Mouse (Mus musculus): ENCODE results near the gene Ptpn7.

The Ptpn7 gene

GRCm38 (mm10) chr1:135154411-135154959 lies 22.0 kb downstream of the Ptpn7 start:
- in situ Hi-C loops (cut with MboI, MseI): loop anchor here in 1 of 2 experiments (5.0 kb wide), 1 partner anchor 118 kb away; no protein-coding TSS in a partner anchor

GRCm38 (mm10) chr1:135156300-135156699 lies 23.8 kb downstream of the Ptpn7 start:
- in situ Hi-C loops (cut with MboI, MseI): loop anchor here in 1 of 2 experiments (5.0 kb wide), 1 partner anchor 211 kb away; no protein-coding TSS in a partner anchor

- in situ Hi-C loops (cut with MboI, MseI): loop anchor here in 1 of 2 experiments (5.0 kb wide), 1 partner anchor 209 kb away; no protein-coding TSS in a partner anchor
Measured at GRCm38 (mm10) chr1:135158633-135159032, 26.1 kb downstream of the Ptpn7 start.

GRCm38 (mm10) chr1:135159074-135159473 lies 26.6 kb downstream of the Ptpn7 start:
- in situ Hi-C loops (cut with MboI, MseI): loop anchor here in 1 of 2 experiments (5.0 kb wide), 1 partner anchor 208 kb away; no protein-coding TSS in a partner anchor

- in situ Hi-C loops (cut with MboI, MseI): loop anchor here (5.0 kb wide), 1 partner anchor 208 kb away; no protein-coding TSS in a partner anchor
Measured at GRCm38 (mm10) chr1:135159556-135160123, 27.1 kb downstream of the Ptpn7 start.

- in situ Hi-C loops (cut with MboI, MseI): loop anchor here in 1 of 2 experiments (5.0 kb wide), 1 partner anchor 207 kb away; no protein-coding TSS in a partner anchor
Measured at GRCm38 (mm10) chr1:135160411-135161050, 28.0 kb downstream of the Ptpn7 start.

- in situ Hi-C loops (cut with MboI, MseI): loop anchor here in 1 of 2 experiments (5.0 kb wide), 1 partner anchor 205 kb away; no protein-coding TSS in a partner anchor
Measured at GRCm38 (mm10) chr1:135162720-135163119, 30.2 kb downstream of the Ptpn7 start.

- in situ Hi-C loops (cut with MboI, MseI): no loop called here
Measured at GRCm38 (mm10) chr1:135167435-135167834, 34.9 kb downstream of the Ptpn7 start, which contains the start of gene Gpr37l1. Gene Gpr37l1, minus strand, starts transcription at chr1:135167681.

- in situ Hi-C loops (cut with MboI, MseI): no loop called here
Measured at GRCm38 (mm10) chr1:135168453-135169200, 36.1 kb downstream of the Ptpn7 start.

GRCm38 (mm10) chr1:135169556-135170224 lies 37.2 kb downstream of the Ptpn7 start:
- in situ Hi-C loops (cut with MboI, MseI): no loop called here

GRCm38 (mm10) chr1:135170299-135170698 lies 37.8 kb downstream of the Ptpn7 start:
- in situ Hi-C loops (cut with MboI, MseI): no loop called here

GRCm38 (mm10) chr1:135171202-135171601 lies 38.7 kb downstream of the Ptpn7 start:
- in situ Hi-C loops (cut with MboI, MseI): no loop called here

- in situ Hi-C loops (cut with MboI, MseI): no loop called here
Measured at GRCm38 (mm10) chr1:135171984-135172383, 39.5 kb downstream of the Ptpn7 start.

- in situ Hi-C loops (cut with MboI, MseI): no loop called here
Measured at GRCm38 (mm10) chr1:135173311-135173710, 40.8 kb downstream of the Ptpn7 start.

GRCm38 (mm10) chr1:135175176-135175575 lies 42.7 kb downstream of the Ptpn7 start:
- in situ Hi-C loops (cut with MboI, MseI): no loop called here

GRCm38 (mm10) chr1:135177724-135178123 lies 45.2 kb downstream of the Ptpn7 start:
- in situ Hi-C loops (cut with MboI, MseI): no loop called here

GRCm38 (mm10) chr1:135178863-135179262 lies 46.4 kb downstream of the Ptpn7 start:
- in situ Hi-C loops (cut with MboI, MseI): no loop called here

GRCm38 (mm10) chr1:135180830-135181229 lies 48.3 kb downstream of the Ptpn7 start:
- in situ Hi-C loops (cut with MboI, MseI): no loop called here

- in situ Hi-C loops (cut with MboI, MseI): no loop called here
Measured at GRCm38 (mm10) chr1:135181275-135181674, 48.8 kb downstream of the Ptpn7 start.

GRCm38 (mm10) chr1:135181880-135182623 lies 49.6 kb downstream of the Ptpn7 start:
- in situ Hi-C loops (cut with MboI, MseI): no loop called here

All from T-helper 17 cell (primary cell).